Mouse (Mus musculus): ENCODE data around the gene Smim12.

DNA sequence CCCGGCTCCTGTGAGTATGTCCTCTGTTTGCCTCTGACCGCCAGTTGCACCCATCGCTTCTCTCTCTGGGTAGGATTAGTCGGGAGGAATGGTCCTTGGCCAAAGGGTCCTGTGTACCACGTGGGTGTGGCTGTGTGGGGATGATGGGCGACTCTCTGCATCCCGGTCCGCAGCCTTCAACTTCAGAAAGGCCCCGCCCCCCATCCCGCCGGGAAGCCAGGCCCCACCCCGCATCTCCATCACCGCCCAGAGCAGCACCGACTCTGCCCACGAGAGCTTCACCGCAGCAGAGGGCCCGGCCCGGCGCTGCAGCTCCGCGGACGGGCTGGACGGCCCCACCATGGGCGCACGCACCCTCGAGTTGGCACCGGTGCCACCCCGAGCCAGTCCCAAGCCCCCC is 29.1 kb upstream of the Smim12 start:
- TF ChIP-seq CTCF (IDR thresholded peaks at IDR 0.05; ENCODE audit: low read depth) (no peak), EP300 (IDR thresholded peaks at IDR 0.05; ENCODE audit: low read depth) (no peak)

Measured in heart, postnatal 0 days (tissue).